Mouse (Mus musculus) G1E (cell line): ENCODE results near the gene Anapc1.
A peak's percentile ranks its signal among the peaks of the same experiment; 100 is the strongest.

Experiments
- CTCF ChIP-seq: IDR thresholded peaks from 2 replicates; pipeline ENCODE4 v1.5.1; 2012; ENCODE audit warnings: low read depth, low read length, inconsistent platforms, mixed read lengths
- GATA1 ChIP-seq: IDR thresholded peaks from 2 replicates; pipeline ENCODE4 v1.6.1; 2012; ENCODE audit warnings: borderline replicate concordance, low read length, inconsistent platforms, mixed read lengths

- 0 out of 2 replicates have a peak, but pooled peaks have one; percentile 7 for TF ChIP-seq CTCF
- TF ChIP-seq GATA1, result no peak
Observed at GRCm38 (mm10) chr2:128566304-128567147, 120.7 kb downstream of the Anapc1 start.
